Mouse (Mus musculus): ENCODE results near the gene Mus81. TPM values are rescaled to one million over a fixed set of nuclear protein-coding genes. Genes with fewer than 3 reads are reported as not detected.

Mus81 gene
- polyA plus RNA-seq, 1 experiment: 29.8 TPM

DNA sequence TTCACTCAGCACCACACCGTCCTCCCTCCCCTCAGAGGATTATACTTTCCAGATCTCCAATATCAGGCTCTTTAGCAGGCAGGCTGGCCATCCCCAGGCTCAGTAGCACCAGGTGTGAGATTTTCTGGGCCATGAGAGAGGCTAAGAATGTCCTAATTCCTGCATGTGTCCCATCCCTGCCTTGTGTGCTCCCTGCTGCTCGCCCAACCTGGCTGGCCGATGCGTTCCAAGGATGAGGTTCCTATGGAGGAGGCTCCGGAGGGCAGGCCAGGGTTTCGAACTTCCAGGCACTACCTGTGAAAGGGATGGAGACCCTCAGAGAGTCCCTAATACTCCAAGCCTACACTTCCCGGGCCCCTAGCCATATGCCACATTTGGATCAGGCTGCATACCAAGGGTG is 2.4 kb downstream of the Mus81 start:
- no peaks in the 10 kb centered on the region for H3K27me3 ChIP-seq (replicated peaks; ENCODE audit: control insufficient read depth, insufficient read depth, low read length)
- no peak overlapping the region for H3K4me3 ChIP-seq (ENCODE audit: insufficient read depth, low read depth, low read length)
- no peak for DNase-seq
- WGBS: 95% methylated on average over 7 of the region's 7 CpGs
- no peak overlapping the region for H3K27ac ChIP-seq (ENCODE audit: insufficient read depth, low read depth, low read length)
- H3K36me3 ChIP-seq (ENCODE audit: control insufficient read depth, insufficient read depth, low read length): no peaks in the 10 kb centered on the region
- TF ChIP-seq POLR2A (IDR thresholded peaks at IDR 0.05; ENCODE audit: low read depth, low read length) (no peak), CTCF (conservative IDR thresholded peaks at IDR 0.05; ENCODE audit: insufficient read depth, insufficient read length, low read depth, low read length) (no peak)
- peaks cover 5% of the 10 kb centered on the region; the same call in 1 of the 2 replicates for H3K4me1 ChIP-seq (ENCODE audit: control insufficient read depth, insufficient read depth, low read length)

DNA sequence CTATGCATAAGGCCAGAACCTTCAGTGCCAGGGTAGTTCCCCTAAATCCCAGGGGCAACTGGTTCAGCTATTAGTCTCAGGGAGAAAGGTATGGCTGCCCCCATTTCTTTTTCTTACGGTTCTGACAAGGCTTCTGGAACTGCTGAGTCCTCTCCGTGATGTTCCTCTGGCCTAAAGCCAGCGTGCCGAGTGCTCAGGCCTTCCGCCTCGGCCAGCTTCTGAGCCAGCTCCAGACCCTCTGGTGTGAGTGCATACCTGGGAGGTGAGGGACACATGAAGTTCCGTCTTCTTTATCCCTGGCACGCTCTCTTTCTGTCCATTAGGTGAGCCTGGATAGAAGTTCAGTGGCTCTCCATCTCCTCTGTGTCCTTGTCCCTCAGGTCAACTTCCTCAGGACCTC is 2.8 kb downstream of the Mus81 start:
- WGBS: 92% methylated on average over 8 of the region's 8 CpGs
- Histone ChIP-seq H3K4me1 (ENCODE audit: control insufficient read depth, insufficient read depth, low read length) (peaks cover 5% of the 10 kb centered on the region; the same call in 1 of the 2 replicates), H3K27ac (ENCODE audit: insufficient read depth, low read depth, low read length) (no peak overlapping the region), H3K27me3 (replicated peaks; ENCODE audit: control insufficient read depth, insufficient read depth, low read length) (no peaks in the 10 kb centered on the region), H3K36me3 (ENCODE audit: control insufficient read depth, insufficient read depth, low read length) (no peaks in the 10 kb centered on the region), H3K4me3 (ENCODE audit: insufficient read depth, low read depth, low read length) (no peak overlapping the region)
- TF ChIP-seq POLR2A (IDR thresholded peaks at IDR 0.05; ENCODE audit: low read depth, low read length) (no peak), CTCF (conservative IDR thresholded peaks at IDR 0.05; ENCODE audit: insufficient read depth, insufficient read length, low read depth, low read length) (no peak)
- DNase-seq: no peak

DNA sequence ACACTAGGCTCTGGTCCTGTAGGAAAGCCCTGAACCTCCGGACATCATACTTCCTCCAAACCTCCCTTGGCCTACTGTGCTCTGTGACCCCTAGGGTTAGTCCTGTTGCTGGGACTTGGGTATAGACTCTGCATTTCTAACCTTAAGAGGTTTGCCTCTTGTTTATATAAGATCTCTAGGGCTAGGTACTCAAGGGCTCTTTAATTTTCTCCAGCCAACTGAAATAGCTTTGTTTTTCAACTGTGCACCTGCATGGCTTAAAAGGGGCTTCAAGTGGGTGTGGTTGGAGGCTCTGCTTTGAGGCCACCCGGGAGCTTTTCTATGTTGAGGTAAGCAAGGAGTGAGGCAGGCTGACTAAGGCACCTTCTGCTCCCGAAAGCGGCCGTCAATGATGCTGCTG is 3.7 kb downstream of the Mus81 start:
- DNase-seq: no peak
- Histone ChIP-seq H3K4me1 (ENCODE audit: control insufficient read depth, insufficient read depth, low read length) (peaks cover 5% of the 10 kb centered on the region; the same call in 1 of the 2 replicates), H3K4me3 (ENCODE audit: insufficient read depth, low read depth, low read length) (no peak overlapping the region), H3K27me3 (replicated peaks; ENCODE audit: control insufficient read depth, insufficient read depth, low read length) (no peaks in the 10 kb centered on the region), H3K36me3 (ENCODE audit: control insufficient read depth, insufficient read depth, low read length) (no peaks in the 10 kb centered on the region), H3K27ac (ENCODE audit: insufficient read depth, low read depth, low read length) (no peak overlapping the region)
- 89% methylated on average over 5 of the region's 5 CpGs for WGBS
- TF ChIP-seq POLR2A (IDR thresholded peaks at IDR 0.05; ENCODE audit: low read depth, low read length): no peak
- no peak for TF ChIP-seq CTCF (conservative IDR thresholded peaks at IDR 0.05; ENCODE audit: insufficient read depth, insufficient read length, low read depth, low read length)

DNA sequence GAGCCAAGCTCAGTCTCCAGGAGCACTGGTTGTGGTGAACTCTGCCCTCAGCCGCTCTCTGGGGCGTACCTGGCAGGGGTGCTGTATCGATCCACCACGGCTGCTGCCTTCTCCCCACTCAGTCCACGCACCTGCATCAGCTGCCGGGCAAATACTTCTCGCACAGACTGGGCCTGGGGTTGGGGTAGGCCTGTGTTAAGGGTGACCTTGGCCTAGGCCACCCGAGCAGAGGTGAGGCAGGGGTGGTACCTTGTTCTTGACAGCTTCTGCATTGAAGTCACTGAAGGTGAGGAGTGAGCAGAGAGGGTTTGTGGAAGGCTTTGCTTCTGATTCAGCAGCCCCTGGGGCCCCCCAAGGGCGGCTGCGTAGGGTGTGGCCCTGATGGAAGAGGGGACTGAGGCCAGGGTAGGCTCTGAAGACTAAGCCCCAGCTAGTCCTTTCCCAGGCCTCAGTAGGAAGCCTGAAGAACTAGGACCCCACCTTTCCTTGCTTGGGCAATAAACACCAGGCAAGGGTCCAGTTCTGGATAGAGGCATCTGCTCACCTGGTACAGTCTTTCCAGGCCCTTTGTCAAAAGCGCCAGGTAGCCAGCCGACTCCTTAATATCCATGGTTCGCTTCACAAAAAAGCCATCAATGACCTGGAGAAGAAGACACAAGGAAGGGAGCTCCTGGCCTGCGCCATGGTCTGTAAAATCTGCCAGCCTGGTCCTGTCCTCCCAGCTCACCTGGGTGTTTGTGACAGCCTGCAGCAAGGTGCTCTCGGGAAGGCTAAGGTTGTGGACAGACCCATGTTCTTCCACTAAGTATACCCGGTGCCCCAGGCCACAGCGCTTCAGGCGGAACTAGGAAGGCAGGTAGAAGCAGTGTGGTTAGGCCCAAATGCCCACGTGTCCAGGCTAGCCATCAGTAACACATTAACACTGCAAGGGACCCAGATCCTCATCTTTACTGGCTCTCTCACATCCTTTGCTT is 4.5 kb downstream of the Mus81 start:
- no peaks in the 10 kb centered on the region for H3K36me3 ChIP-seq (ENCODE audit: control insufficient read depth, insufficient read depth, low read length)
- no peak overlapping the region for H3K27ac ChIP-seq (ENCODE audit: insufficient read depth, low read depth, low read length)
- H3K4me3 ChIP-seq (ENCODE audit: insufficient read depth, low read depth, low read length): no peak overlapping the region
- peaks cover 3% of the 10 kb centered on the region; the same call in 1 of the 2 replicates for H3K4me1 ChIP-seq (ENCODE audit: control insufficient read depth, insufficient read depth, low read length)
- TF ChIP-seq CTCF (conservative IDR thresholded peaks at IDR 0.05; ENCODE audit: insufficient read depth, insufficient read length, low read depth, low read length) (no peak), POLR2A (IDR thresholded peaks at IDR 0.05; ENCODE audit: low read depth, low read length) (no peak)
- DNase-seq: no peak
- H3K27me3 ChIP-seq (replicated peaks; ENCODE audit: control insufficient read depth, insufficient read depth, low read length): no peaks in the 10 kb centered on the region
- 79% methylated on average over 19 of the region's 19 CpGs for WGBS

DNA sequence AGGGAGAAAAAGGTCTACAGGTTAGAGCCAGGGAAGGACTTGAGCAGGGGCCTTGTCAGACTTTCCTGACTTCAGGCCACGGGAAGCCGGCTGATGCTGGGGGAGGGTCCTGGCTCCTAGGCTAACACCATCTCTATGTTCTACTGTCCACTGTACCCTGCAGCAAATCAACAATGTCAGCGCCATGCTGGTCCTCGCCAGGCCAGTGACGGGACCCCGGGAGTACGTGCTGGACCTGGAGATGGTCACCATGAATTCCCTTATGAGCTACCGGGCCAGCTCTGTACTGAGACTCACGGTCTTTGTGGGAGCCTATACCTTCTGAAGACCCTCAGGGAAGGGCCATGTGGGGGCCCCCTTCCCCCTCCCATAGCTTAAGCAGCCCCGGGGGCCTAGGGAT is 6.8 kb downstream of the Mus81 start:
- 90% methylated on average over 10 of the region's 10 CpGs for WGBS
- Histone ChIP-seq H3K4me1 (ENCODE audit: control insufficient read depth, insufficient read depth, low read length) (no peaks in the 10 kb centered on the region), H3K4me3 (ENCODE audit: insufficient read depth, low read depth, low read length) (no peak overlapping the region), H3K36me3 (ENCODE audit: control insufficient read depth, insufficient read depth, low read length) (no peaks in the 10 kb centered on the region), H3K27me3 (replicated peaks; ENCODE audit: control insufficient read depth, insufficient read depth, low read length) (no peaks in the 10 kb centered on the region), H3K27ac (ENCODE audit: insufficient read depth, low read depth, low read length) (no peak overlapping the region)
- TF ChIP-seq POLR2A (IDR thresholded peaks at IDR 0.05; ENCODE audit: low read depth, low read length): no peak
- TF ChIP-seq CTCF (conservative IDR thresholded peaks at IDR 0.05; ENCODE audit: insufficient read depth, insufficient read length, low read depth, low read length): no peak
- DNase-seq: no peak

DNA sequence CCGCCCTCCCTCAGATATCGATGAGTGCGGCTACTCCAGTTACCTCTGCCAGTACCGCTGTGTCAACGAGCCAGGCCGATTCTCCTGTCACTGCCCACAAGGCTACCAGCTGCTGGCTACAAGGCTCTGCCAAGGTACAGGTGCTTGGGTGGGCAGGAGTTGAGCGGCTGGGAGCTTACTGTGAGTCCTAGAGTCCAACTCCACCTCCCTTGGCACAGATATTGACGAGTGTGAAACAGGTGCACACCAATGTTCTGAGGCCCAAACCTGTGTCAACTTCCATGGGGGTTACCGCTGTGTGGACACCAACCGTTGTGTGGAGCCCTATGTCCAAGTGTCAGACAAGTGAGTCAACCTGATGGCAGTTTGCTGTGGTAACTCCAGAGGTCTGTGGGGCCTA is 8.2 kb downstream of the Mus81 start:
- H3K36me3 ChIP-seq (ENCODE audit: control insufficient read depth, insufficient read depth, low read length): no peaks in the 10 kb centered on the region
- TF ChIP-seq POLR2A (IDR thresholded peaks at IDR 0.05; ENCODE audit: low read depth, low read length): no peak
- no peak for TF ChIP-seq CTCF (conservative IDR thresholded peaks at IDR 0.05; ENCODE audit: insufficient read depth, insufficient read length, low read depth, low read length)
- WGBS: 69% methylated on average over 10 of the region's 10 CpGs

DNA sequence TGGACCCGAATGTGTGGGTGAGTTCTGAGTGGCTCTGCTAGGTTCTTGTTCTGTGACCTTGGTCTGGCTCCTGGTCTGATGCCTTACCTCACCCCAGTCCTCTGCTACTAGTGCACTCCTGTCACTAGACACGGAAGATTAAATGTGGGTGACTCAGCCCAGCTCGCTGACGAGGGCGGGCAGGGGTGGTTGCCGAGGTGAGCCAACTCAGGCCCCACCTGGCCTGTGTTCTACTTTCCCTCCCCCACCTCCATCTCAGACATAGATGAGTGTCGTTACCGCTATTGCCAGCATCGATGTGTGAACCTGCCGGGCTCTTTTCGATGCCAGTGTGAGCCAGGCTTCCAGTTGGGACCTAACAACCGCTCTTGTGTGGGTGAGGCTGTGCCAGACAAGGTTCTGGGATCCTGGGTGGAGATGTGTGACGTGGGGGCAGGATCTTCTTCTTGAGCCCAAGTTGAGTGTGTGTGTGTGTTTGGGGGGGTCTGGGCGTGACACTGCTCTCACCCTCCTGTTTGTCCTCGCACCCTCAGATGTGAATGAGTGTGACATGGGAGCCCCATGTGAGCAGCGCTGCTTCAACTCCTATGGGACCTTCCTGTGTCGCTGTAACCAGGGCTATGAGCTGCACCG is 10.4 kb downstream of the Mus81 start:
- H3K36me3 ChIP-seq (ENCODE audit: control insufficient read depth, insufficient read depth, low read length): no peaks in the 10 kb centered on the region
- TF ChIP-seq POLR2A (IDR thresholded peaks at IDR 0.05; ENCODE audit: low read depth, low read length) (no peak), CTCF (conservative IDR thresholded peaks at IDR 0.05; ENCODE audit: insufficient read depth, insufficient read length, low read depth, low read length) (no peak)
- no peaks in the 10 kb centered on the region for H3K27me3 ChIP-seq (replicated peaks; ENCODE audit: control insufficient read depth, insufficient read depth, low read length)
- H3K4me3 ChIP-seq (ENCODE audit: insufficient read depth, low read depth, low read length): no peak overlapping the region
- no peaks in the 10 kb centered on the region for H3K4me1 ChIP-seq (ENCODE audit: control insufficient read depth, insufficient read depth, low read length)
- DNase-seq: no peak
- 82% methylated on average over 18 of the region's 18 CpGs for WGBS
- no peak overlapping the region for H3K27ac ChIP-seq (ENCODE audit: insufficient read depth, low read depth, low read length)

More for the DNA sequence above, 8.2 kb downstream of the Mus81 start:
- Histone ChIP-seq H3K27me3 (replicated peaks; ENCODE audit: control insufficient read depth, insufficient read depth, low read length) (no peaks in the 10 kb centered on the region), H3K27ac (ENCODE audit: insufficient read depth, low read depth, low read length) (no peak overlapping the region), H3K4me3 (ENCODE audit: insufficient read depth, low read depth, low read length) (no peak overlapping the region), H3K4me1 (ENCODE audit: control insufficient read depth, insufficient read depth, low read length) (no peaks in the 10 kb centered on the region)
- no peak for DNase-seq
